Mouse (Mus musculus): ENCODE results near the gene Tnrc18.
"Not testable (repeated sequence)": the region's sequence is repeated elsewhere in the genome, so short reads cannot be mapped to it uniquely, and the experiment has no call there.

Gene Tnrc18

DNA sequence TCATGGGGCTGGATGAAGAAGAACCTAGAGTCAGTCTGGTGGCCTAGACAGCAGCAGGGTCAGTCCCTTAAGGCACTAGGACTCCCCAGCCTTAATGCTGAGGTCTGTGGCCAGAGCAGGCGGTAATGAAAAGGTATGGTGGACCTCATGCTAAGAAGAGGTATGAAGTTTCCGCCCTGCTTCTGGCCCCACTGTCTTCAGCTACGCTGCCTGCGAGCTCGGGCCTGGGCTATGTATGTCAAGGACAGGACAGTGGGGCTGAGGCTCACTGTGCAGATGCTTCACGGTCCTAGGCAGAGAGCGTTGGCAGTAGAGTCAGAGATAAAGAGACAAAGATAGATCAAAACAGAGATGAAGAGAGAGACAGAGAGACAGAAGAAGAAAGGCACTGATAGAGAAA lies 31.4 kb upstream of the Tnrc18 start:
- Histone ChIP-seq H3K27me3 (ENCODE audit: insufficient read depth, low read length) (peaks cover 2% of the 10 kb centered on the region; the same call in 1 of the 2 replicates), H3K4me3 (replicated peaks; ENCODE audit: low read length) (no peak overlapping the region), H3K4me1 (replicated peaks; ENCODE audit: low read depth, low read length) (peaks cover 40% of the 10 kb centered on the region), H3K9me3 (ENCODE audit: low read length) (peaks cover 6% of the 10 kb centered on the region; the same call in 1 of the 2 replicates), H3K36me3 (ENCODE audit: insufficient read depth, low read length) (no peaks in the 10 kb centered on the region)
- TF ChIP-seq POU5F1 (IDR thresholded peaks at IDR 0.05; ENCODE audit: borderline replicate concordance, low read length): no peak
- TF ChIP-seq CTCF (conservative IDR thresholded peaks at IDR 0.05; ENCODE audit: low read length): no peak

DNA sequence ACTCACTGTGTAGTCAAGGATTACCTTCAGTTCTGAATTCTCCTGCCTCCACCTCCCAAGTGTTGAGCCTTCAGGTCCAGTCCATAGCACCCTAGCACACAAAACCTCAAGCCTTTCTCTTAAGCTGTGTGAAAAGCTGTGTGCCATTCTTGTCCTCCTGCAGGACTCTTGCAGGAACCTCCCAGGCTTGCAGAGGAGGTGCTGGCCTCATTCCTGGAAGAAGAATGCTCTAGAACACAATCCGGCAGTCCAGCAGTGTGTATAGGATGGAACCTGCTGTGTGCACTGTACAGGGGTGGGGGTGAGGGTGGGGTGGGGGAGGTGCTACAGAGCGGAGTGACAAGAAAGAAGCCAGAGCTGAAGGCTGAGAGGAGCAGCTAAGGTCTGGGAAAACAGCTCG lies 30.7 kb upstream of the Tnrc18 start:
- Histone ChIP-seq H3K4me3 (replicated peaks; ENCODE audit: low read length) (no peak overlapping the region), H3K27me3 (ENCODE audit: insufficient read depth, low read length) (peaks cover 2% of the 10 kb centered on the region; the same call in 1 of the 2 replicates), H3K36me3 (ENCODE audit: insufficient read depth, low read length) (no peaks in the 10 kb centered on the region), H3K4me1 (replicated peaks; ENCODE audit: low read depth, low read length) (peaks cover 38% of the 10 kb centered on the region), H3K9me3 (ENCODE audit: low read length) (peaks cover 6% of the 10 kb centered on the region; the same call in 1 of the 2 replicates)
- no peak for TF ChIP-seq CTCF (conservative IDR thresholded peaks at IDR 0.05; ENCODE audit: low read length)
- TF ChIP-seq POU5F1 (IDR thresholded peaks at IDR 0.05; ENCODE audit: borderline replicate concordance, low read length): no peak
- TF ChIP-seq NANOG (IDR thresholded peaks at IDR 0.05; ENCODE audit: borderline replicate concordance, low read length): no peak

GRCm38 (mm10) chr5:142844467-142844866 lies 27.0 kb upstream of the Tnrc18 start:
- peaks cover 7% of the 10 kb centered on the region; the same call in 1 of the 2 replicates for H3K27me3 ChIP-seq (ENCODE audit: insufficient read depth, low read length)
- H3K4me1 ChIP-seq (replicated peaks; ENCODE audit: low read depth, low read length): peaks cover 31% of the 10 kb centered on the region
- H3K4me3 ChIP-seq (replicated peaks; ENCODE audit: low read length): no peak overlapping the region
- no peaks in the 10 kb centered on the region for H3K36me3 ChIP-seq (ENCODE audit: insufficient read depth, low read length)
- peaks cover 6% of the 10 kb centered on the region; the same call in 1 of the 2 replicates for H3K9me3 ChIP-seq (ENCODE audit: low read length)
- TF ChIP-seq CTCF (conservative IDR thresholded peaks at IDR 0.05; ENCODE audit: low read length): peak; percentile 40
- no peak for TF ChIP-seq NANOG (IDR thresholded peaks at IDR 0.05; ENCODE audit: borderline replicate concordance, low read length)

DNA sequence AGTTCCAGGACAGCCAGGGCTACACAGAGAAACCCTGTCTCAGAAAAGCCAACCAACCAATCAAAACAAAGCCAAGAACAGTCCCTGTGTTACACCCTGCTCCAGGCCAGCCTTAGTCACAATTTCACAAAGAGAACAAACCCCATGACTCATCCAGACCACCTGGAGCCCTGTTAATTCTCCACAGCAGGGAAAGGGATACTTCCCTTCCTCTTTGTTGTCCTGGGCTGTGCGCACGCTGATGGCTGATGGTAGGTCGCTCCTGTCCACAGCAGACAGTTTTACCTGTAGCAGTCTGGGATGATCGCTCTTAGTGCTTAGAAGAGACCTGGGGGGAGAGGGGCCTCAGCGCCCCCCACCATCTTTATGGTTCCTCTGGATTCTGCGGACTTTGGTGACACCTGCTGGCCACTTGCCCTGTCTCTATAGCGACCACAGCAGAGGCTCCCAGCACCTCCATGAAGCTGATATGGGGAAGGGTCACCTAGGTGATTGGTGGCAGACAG lies 24.7 kb upstream of the Tnrc18 start:
- Histone ChIP-seq H3K27me3 (ENCODE audit: insufficient read depth, low read length) (0 out of 2 replicates have a peak, but pooled peaks cover 7% of the 10 kb centered on the region), H3K36me3 (ENCODE audit: insufficient read depth, low read length) (no peaks in the 10 kb centered on the region), H3K9me3 (ENCODE audit: low read length) (no peaks in the 10 kb centered on the region), H3K4me1 (replicated peaks; ENCODE audit: low read depth, low read length) (peaks cover 26% of the 10 kb centered on the region), H3K4me3 (replicated peaks; ENCODE audit: low read length) (no peak overlapping the region)
- TF ChIP-seq NANOG (IDR thresholded peaks at IDR 0.05; ENCODE audit: borderline replicate concordance, low read length): peak; percentile 44; the same call in 1 of the 2 replicates
- no peak for TF ChIP-seq POU5F1 (IDR thresholded peaks at IDR 0.05; ENCODE audit: borderline replicate concordance, low read length)
- peak; percentile 19; the same call in 1 of the 2 replicates for TF ChIP-seq CTCF (conservative IDR thresholded peaks at IDR 0.05; ENCODE audit: low read length)

DNA sequence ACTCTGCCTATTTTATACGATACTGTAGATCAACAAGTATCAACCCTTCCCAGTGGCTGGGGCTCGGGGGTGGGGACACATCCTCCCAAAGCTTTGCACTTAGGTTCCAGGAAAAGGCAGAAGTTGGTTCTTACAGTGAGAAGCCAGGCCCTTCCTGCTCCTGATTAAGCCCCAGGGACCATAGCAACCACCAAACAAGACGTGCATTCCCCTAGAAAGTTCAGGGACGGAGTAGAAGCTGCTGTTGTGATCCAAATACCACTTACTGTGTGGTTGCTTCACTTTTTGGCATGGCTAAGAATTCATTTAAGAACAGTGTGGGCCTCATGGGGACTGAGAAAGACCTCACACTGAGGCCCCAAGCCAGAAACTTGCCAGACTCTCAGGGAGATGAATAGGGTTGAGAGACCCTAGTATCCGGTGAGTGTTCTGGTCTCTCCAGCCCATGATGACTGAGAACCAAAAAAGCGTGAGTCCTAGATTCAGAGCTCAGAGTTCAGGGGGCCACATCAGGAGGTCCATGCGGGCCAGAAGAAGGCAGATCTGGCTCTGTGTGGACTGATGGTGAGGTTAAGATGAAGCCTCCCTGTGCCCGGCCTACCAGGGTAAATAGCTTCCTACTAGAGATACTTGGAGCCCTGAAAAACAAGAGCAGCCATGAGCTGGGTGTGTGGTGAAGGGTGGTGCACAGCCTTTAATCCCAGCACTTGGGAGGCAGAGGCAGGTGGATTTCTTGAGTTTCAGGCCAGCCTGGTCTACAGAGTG lies 24.1 kb upstream of the Tnrc18 start:
- no peaks in the 10 kb centered on the region for H3K9me3 ChIP-seq (ENCODE audit: low read length)
- no peak for TF ChIP-seq CTCF (conservative IDR thresholded peaks at IDR 0.05; ENCODE audit: low read length)
- TF ChIP-seq POU5F1 (IDR thresholded peaks at IDR 0.05; ENCODE audit: borderline replicate concordance, low read length): no peak
- no peak for TF ChIP-seq NANOG (IDR thresholded peaks at IDR 0.05; ENCODE audit: borderline replicate concordance, low read length)
- H3K27me3 ChIP-seq (ENCODE audit: insufficient read depth, low read length): 0 out of 2 replicates have a peak, but pooled peaks cover 7% of the 10 kb centered on the region
- H3K36me3 ChIP-seq (ENCODE audit: insufficient read depth, low read length): no peaks in the 10 kb centered on the region
- no peak overlapping the region for H3K4me3 ChIP-seq (replicated peaks; ENCODE audit: low read length)
- peaks cover 30% of the 10 kb centered on the region for H3K4me1 ChIP-seq (replicated peaks; ENCODE audit: low read depth, low read length)

- H3K4me1 ChIP-seq (replicated peaks; ENCODE audit: low read depth, low read length): peaks cover 22% of the 10 kb centered on the region
- not testable (repeated sequence) for H3K36me3 ChIP-seq (ENCODE audit: insufficient read depth, low read length)
Measured at GRCm38 (mm10) chr5:142837427-142837826, 20.0 kb upstream of the Tnrc18 start.

DNA sequence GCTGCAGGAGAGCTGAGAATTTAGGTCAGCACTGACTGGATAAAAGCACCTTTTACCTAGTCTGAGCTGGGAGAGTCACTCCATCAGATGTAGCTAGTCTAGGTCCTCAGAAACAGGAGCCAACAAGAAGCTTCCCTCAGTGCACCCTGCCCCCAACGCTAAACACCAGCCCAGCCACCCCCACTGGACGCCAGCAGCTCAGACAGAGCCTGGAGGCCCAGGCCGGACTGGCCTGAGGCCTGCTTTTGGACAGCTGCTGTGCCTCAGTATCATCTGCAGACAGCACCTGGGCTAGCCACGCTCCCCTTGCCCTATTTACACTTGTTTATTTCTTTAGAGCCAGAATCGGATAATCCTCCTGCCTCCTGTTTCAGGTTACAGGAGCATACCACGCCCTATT lies 19.4 kb upstream of the Tnrc18 start:
- H3K4me1 ChIP-seq (replicated peaks; ENCODE audit: low read depth, low read length): peaks cover 17% of the 10 kb centered on the region
- H3K9me3 ChIP-seq (ENCODE audit: low read length): peaks cover 27% of the 10 kb centered on the region
- no peaks in the 10 kb centered on the region for H3K36me3 ChIP-seq (ENCODE audit: insufficient read depth, low read length)
- no peak overlapping the region for H3K4me3 ChIP-seq (replicated peaks; ENCODE audit: low read length)
- no peak for TF ChIP-seq CTCF (conservative IDR thresholded peaks at IDR 0.05; ENCODE audit: low read length)
- TF ChIP-seq POU5F1 (IDR thresholded peaks at IDR 0.05; ENCODE audit: borderline replicate concordance, low read length): no peak
- TF ChIP-seq NANOG (IDR thresholded peaks at IDR 0.05; ENCODE audit: borderline replicate concordance, low read length): no peak
- H3K27me3 ChIP-seq (ENCODE audit: insufficient read depth, low read length): 0 out of 2 replicates have a peak, but pooled peaks cover 7% of the 10 kb centered on the region

More at GRCm38 (mm10) chr5:142837427-142837826, 20.0 kb upstream of the Tnrc18 start:
- peaks cover 22% of the 10 kb centered on the region for H3K9me3 ChIP-seq (ENCODE audit: low read length)
- not testable (repeated sequence) for H3K4me3 ChIP-seq (replicated peaks; ENCODE audit: low read length); H3K27me3 ChIP-seq (ENCODE audit: insufficient read depth, low read length)

DNA sequence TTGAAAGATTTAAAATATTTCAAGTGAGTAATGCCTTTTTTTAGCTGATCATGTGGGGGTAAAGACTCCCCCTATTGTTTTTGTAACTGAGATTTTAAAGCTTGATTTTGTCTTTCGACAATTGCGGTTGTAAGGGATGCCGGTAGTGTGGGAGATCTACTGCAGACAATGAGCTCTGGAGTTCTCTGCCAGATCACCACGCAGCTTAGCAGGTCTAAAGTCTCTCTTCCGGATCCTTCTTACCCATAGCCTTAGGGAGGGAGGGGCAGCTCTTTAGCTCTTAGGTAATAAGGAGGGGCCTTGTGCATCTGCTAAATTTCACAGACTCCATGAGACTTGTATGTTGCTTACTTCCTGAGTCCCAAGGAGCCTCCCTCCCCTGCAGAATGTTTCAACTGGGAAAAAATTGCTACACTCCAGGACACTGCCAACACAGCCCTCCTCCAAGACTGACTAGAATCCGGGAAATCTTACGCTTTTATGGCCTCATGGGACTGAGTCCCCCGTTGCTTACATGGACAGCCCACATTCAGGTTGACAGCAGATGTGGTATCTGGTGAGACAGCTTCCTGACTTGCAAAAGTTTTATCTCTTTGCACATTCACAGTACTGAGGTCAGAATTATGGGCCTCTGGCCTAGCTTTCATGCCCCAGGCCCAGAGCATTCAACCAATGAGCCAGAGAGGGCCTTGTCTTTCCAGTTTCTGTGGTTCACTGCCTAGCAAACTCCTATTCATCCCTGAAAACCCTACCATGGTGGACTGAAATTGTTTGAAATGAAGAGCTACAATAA lies 16.4 kb upstream of the Tnrc18 start:
- no peak for TF ChIP-seq POU5F1 (IDR thresholded peaks at IDR 0.05; ENCODE audit: borderline replicate concordance, low read length)
- no peak for TF ChIP-seq CTCF (conservative IDR thresholded peaks at IDR 0.05; ENCODE audit: low read length)
- TF ChIP-seq NANOG (IDR thresholded peaks at IDR 0.05; ENCODE audit: borderline replicate concordance, low read length): no peak

More for the DNA sequence above, 16.4 kb upstream of the Tnrc18 start:
- H3K4me3 ChIP-seq (replicated peaks; ENCODE audit: low read length): no peak overlapping the region
- H3K4me1 ChIP-seq (replicated peaks; ENCODE audit: low read depth, low read length): peaks cover 3% of the 10 kb centered on the region
- H3K9me3 ChIP-seq (ENCODE audit: low read length): peaks cover 35% of the 10 kb centered on the region
- H3K27me3 ChIP-seq (ENCODE audit: insufficient read depth, low read length): 0 out of 2 replicates have a peak, but pooled peaks cover 3% of the 10 kb centered on the region
- no peaks in the 10 kb centered on the region for H3K36me3 ChIP-seq (ENCODE audit: insufficient read depth, low read length)

All from E14TG2a.4 (cell line).